Mouse (Mus musculus) midbrain, embryonic 10.5 days (tissue): ENCODE results near the gene Fezf1. TPM values are rescaled to one million over a fixed set of nuclear protein-coding genes. Genes with fewer than 3 reads are reported as not detected.
A peak's percentile ranks its signal among the peaks of the same experiment; 100 is the strongest.

ENCODE experiments used
- DNase-seq: peaks from one replicate; pipeline ENCODE4 v3.0.0-alpha.2; 2017; ENCODE audit warnings: low spot score
- H3K27ac ChIP-seq: fragments of 300-500 bp; sonication (generic); replicated peaks from 2 replicates; pipeline ENCODE4 v1.5.1; 2016; ENCODE audit warnings: mild to moderate bottlenecking
- H3K27me3 ChIP-seq: fragments of 300-500 bp; sonication (generic); 2 replicates; pipeline ENCODE4 v1.6.1; 2016; ENCODE audit warnings: low read depth, mild to moderate bottlenecking; ENCODE audit not compliant: poor library complexity, severe bottlenecking
- H3K36me3 ChIP-seq: fragments of 300-500 bp; sonication (generic); 2 replicates; pipeline ENCODE4 v1.6.1; 2016; ENCODE audit warnings: mild to moderate bottlenecking, moderate library complexity
- H3K4me1 ChIP-seq: fragments of 300-500 bp; sonication (generic); 2 replicates; pipeline ENCODE4 v1.6.1; 2016
- H3K4me3 ChIP-seq: fragments of 300-500 bp; sonication (generic); 2 replicates; pipeline ENCODE4 v1.5.1; 2016; ENCODE audit warnings: mild to moderate bottlenecking, moderate library complexity
- H3K9me3 ChIP-seq: fragments of 300-500 bp; sonication (generic); replicated peaks from 2 replicates; pipeline ENCODE4 v1.6.1; 2016; ENCODE audit warnings: mild to moderate bottlenecking
- WGBS: fragments of 180-500 bp; shearing (Covaris S2); methylation state at CpG from one replicate; pipeline ENCODE4 v1.1.7; 2016; 5-methylcytosine and 5-hydroxymethylcytosine counted together
- polyA plus RNA-seq: library from polyadenylated mRNA; unstranded; fragments of >200 nt; fragmentation: Nextera tagmentation; extraction: Ambion mirVana; gene quantifications from 2 replicates; pipeline ENCODE4 v1.2.1, GENCODE M21; 2016

The Fezf1 gene
- polyA plus RNA-seq, 1 experiment from 2014 or later: 6.4 TPM

DNA sequence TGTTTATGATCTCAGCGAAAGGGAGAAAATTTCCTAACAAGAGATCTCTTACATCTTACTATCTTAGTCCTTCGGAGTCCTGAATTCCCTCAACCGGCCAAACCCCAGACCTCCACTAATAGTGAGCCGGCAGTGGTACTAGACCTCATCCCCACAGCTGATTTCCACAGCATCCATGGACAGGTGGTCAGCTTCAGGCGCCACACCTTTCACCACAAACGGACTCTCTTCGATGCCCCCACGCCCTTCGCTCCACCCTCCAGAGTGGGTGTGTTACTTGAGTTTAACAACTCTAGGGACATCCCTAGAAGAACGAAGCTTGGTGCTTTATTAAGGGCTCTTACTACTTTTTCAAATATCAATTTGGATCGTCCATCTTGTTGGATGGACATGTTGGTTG lies 6.5 kb upstream of the Fezf1 start:
- DNase-seq: peak; percentile 39
- Histone ChIP-seq H3K4me1 (peaks cover 14% of the 10 kb centered on the region), H3K4me3 (no peak overlapping the region), H3K36me3 (no peaks in the 10 kb centered on the region), H3K9me3 (no peaks in the 10 kb centered on the region), H3K27me3 (peaks cover 99% of the 10 kb centered on the region), H3K27ac (no peak overlapping the region)
- 7% methylated on average over 11 of the region's 11 CpGs for whole genome bisulfite sequencing

DNA sequence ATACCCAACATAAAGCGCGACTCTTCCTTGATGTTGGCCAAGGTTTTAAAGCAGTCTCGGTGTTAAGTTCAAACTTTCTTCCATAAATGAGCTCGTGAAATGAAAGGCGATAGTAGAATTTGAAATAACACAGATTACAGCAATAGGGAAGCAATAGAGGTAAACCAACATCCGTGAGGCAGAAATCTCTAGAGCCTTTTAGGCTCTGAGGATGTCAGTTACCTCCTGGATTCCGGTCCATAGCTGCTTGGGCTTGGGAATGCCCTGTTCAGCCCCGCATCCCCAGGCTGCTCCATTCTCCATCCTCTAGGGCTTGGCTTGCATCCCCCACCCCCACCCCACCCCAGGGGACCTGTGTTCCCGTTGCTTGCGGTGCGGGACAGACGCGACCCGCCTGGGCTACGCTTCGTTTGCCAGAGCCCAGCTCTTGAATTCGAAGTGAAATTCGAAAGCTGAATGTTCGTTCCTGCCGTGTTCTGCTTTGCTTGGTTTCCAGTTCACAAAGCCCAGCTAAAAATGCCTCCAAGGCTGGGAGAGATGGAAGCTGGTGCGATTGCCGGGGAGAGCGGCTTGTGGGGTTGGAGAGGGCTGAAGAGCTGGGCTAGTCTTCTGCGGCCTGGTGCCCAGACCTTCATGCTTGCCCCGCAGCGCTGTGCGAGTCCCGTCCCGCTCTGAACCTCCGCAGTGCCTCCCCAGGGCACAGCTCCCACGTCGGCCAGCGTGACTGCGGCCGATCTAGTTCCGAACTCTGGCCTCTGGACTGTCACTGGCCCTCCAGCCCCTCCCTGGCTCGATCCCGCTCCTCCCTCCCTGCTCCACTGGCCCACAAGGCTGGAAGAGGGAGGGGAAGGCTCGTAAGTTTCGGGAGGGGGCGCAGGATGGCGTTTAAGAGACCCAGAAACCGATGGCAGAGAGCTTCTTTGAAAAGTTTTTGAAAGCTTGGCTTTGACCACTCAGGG lies 5.5 kb upstream of the Fezf1 start:
- no peaks in the 10 kb centered on the region for H3K9me3 ChIP-seq
- peak overlapping the region; percentile 46 for H3K4me3 ChIP-seq
- no peaks in the 10 kb centered on the region for H3K36me3 ChIP-seq
- WGBS: under 1% methylated on average over 43 of the region's 43 CpGs
- peaks cover 24% of the 10 kb centered on the region for H3K4me1 ChIP-seq
- peak; percentile 71 for DNase-seq
- peaks cover 99% of the 10 kb centered on the region for H3K27me3 ChIP-seq
- H3K27ac ChIP-seq: peak overlapping the region; percentile 63

DNA sequence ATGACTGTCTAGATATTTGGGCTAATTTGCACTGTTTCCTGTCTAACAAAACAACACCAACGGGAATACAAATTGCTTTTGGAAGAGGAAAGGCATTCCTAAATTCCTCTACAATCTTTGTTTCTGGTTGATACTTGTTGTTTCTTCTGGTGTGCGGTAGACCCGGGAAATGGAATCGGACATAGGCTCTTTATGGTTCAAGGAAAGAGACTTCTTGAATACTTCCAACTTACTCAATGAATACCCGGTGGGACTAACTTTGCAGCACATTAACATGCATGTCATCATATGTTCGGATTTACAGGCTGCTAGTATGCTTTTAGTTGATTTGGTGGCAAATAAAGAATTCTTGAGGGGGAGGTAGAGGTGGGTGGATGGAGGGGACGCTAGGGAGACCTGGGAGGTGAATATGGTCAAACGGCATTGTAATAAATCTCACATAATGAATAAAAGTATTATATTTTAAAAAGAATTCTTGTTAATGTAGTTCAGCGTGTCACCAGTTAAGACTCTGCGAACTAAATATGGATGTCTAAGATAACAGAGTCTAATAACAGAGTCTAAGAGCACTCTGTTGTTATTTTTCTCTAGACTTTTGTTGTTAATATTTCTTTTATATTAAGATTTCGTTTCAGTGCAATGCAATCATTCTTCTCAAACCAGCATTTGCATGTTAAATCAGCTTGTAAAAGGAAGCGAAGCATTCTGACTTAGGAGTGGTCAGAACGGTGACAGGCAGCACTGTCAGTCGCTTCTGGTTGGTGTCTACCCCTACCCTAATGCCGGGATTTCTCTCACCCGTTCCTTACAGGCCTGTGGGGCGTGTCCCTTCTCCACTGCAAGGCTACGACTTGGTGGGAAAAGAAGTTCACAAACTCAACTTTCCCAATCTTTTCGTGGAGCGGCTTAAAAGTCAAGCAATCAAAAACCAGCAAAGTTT lies 4.3 kb upstream of the Fezf1 start:
- H3K4me3 ChIP-seq: peak overlapping the region; percentile 46
- H3K27ac ChIP-seq: no peak overlapping the region
- WGBS: 2% methylated on average over 20 of the region's 20 CpGs
- H3K9me3 ChIP-seq: no peaks in the 10 kb centered on the region
- peak; percentile 52 for DNase-seq
- H3K27me3 ChIP-seq: peaks cover 99% of the 10 kb centered on the region
- H3K36me3 ChIP-seq: no peaks in the 10 kb centered on the region
- H3K4me1 ChIP-seq: peaks cover 35% of the 10 kb centered on the region

DNA sequence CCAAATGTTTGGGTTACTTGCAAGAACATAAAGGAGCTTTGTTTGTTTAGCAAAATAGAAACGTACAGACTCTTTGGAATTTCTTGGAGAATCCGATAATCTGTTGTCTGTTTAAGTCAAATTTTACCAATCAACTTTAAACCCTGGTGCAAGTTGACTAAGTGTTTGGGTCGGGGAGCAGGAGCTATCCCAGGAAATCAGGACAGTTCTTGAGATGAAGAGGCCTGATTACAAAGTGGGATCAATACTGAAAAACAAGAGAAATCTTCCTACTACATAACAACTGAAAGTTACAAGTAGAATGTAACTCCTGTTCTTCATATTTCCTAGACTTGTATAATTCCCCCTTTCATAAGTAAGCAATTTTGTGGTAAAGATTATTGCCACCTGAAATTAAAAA lies 3.3 kb upstream of the Fezf1 start:
- WGBS: 4% methylated on average over 3 of the region's 3 CpGs

DNA sequence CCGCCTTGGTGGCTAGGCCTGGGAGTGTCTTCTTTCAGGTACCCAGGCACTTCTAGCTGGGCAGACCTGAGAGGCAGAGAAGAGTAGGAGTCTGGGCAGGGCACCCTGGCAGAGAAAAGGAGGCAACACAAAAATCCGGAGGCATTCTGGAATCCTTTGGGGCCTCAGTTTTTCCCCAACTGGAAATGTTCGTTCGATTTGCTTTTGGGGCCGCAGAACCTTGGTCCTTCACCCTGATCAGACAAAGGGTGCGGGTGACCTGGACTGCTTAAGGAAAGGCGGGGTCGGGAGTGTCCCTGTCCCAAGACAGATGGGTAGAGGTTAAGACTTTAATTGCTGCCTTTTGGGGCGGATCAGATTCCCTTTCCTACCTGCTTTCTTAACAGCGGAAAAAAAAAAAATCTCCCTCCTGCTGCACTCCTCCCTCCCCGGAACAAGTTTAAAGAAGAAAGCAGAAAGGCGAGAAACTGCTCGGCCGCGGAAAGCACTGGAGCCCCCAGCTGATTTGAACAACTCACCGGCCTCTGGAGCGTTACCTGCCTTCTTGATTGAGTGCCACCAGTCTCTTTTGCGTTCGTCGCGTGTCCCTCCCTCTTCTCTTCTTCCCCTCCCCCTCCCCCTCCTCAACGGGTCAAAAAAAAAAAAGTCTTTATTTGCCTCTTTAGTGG lies 2.3 kb upstream of the Fezf1 start:
- Histone ChIP-seq H3K4me1 (peaks cover 42% of the 10 kb centered on the region), H3K9me3 (no peaks in the 10 kb centered on the region), H3K27me3 (peaks cover 99% of the 10 kb centered on the region), H3K36me3 (no peaks in the 10 kb centered on the region), H3K27ac (peak overlapping the region; percentile 79), H3K4me3 (peak overlapping the region; percentile 58)
- under 1% methylated on average over 22 of the region's 22 CpGs for WGBS
- peak; percentile 37 for DNase-seq

More for the DNA sequence above, 3.3 kb upstream of the Fezf1 start:
- H3K9me3 ChIP-seq: no peaks in the 10 kb centered on the region
- H3K4me3 ChIP-seq: no peak overlapping the region
- H3K27ac ChIP-seq: no peak overlapping the region
- H3K36me3 ChIP-seq: no peaks in the 10 kb centered on the region
- H3K27me3 ChIP-seq: peaks cover 99% of the 10 kb centered on the region
- peaks cover 38% of the 10 kb centered on the region for H3K4me1 ChIP-seq
- DNase-seq: no peak

DNA sequence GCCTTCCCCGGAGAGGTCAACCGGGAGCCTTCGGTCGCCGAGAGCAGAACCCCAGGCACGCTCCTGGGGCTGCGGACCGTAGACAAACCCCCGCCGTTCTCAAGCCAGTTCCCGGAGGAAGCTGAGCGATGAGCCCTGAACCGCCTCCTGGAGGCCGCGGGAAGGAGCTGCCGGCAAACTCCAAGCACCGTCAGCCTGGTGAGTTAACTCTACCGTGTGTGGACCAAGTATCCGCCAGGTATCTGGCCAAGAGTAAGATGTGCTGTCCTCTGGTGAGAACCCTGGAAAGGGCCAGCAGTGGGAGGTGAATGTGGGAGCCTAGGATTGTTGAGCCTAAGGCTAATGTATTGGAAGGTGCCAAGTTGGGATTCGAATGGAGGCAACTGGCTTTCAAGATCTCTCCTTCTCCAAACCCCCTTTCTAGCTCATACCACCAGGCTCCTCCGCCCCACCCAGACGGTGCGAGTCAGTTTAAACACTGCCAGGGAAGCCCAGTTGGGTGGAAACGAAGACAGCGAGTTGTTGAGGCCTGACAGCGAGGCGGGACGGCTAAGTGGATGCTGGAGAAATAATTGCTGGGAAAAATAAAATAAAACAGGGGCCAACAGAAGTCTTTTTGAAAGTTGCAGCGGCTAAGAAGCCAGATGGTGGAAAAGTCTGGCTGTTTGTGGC lies 1.6 kb upstream of the Fezf1 start:
- Histone ChIP-seq H3K27ac (peak overlapping the region; percentile 79), H3K4me3 (peak overlapping the region; percentile 58), H3K9me3 (no peaks in the 10 kb centered on the region), H3K4me1 (peaks cover 42% of the 10 kb centered on the region), H3K27me3 (peaks cover 99% of the 10 kb centered on the region), H3K36me3 (no peaks in the 10 kb centered on the region)
- DNase-seq: peak; percentile 78
- under 1% methylated on average over 29 of the region's 29 CpGs for WGBS

DNA sequence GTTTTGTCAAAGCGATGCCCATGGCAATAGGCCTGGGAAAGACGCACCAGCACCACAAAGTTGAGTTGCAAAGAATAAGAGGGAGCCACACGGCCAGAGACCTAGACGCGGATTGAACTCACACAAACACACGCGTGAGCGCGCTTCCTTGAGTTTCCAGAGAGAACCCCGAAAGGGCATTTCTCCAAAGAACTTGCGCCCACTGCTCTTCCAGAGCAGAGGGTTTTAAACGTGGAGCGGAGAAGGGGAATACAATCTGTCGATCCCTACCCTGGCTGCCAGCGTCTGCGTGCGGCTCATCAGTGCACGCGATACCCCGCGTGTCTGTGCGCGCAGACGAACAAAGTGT lies 865 bp upstream of the Fezf1 start:
- H3K4me1 ChIP-seq: peaks cover 40% of the 10 kb centered on the region
- H3K9me3 ChIP-seq: no peaks in the 10 kb centered on the region
- H3K27me3 ChIP-seq: peaks cover 99% of the 10 kb centered on the region
- no peaks in the 10 kb centered on the region for H3K36me3 ChIP-seq
- peak overlapping the region; percentile 79 for H3K27ac ChIP-seq
- H3K4me3 ChIP-seq: peak overlapping the region; percentile 58
- peak; percentile 60 for DNase-seq
- WGBS: under 1% methylated on average over 24 of the region's 24 CpGs

DNA sequence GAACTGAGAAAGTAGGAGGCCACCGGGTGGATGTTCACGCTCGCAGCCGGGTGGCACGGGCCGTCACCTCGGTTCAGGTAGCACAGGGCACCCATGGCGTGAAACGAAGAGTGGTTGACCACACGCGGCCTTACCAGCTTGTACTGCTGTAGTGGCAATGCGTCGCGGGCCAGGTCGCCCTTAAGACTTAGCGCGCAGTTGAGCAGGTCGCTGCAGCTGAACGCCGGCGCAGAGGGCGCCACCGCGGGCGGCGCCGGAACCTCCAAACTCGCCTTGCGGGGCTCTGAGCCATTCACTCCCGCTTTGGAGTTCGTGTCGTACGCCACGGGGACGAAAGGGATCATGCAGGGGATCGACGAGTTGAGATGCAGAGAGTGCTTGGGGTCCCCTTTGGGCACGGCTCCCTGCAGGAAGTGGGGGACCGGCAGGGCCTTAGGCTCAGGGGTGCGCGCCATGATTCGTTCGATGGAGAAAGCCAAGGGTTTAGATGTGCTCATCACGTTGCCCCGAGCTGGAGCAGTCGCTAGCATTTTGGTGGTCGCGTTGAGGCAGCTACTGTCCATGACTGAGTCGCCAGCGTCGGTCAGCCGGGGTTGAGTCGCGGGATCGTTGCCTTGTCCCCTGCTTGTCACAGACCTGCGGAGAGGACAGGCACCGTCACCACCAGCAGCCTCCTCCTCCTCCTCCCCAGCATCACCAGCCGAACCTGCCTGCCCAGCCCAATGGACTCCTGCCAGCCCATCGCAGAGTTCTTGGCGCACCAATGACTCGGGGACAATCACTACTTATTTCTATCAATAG lies 450 bp downstream of the Fezf1 start:
- no peaks in the 10 kb centered on the region for H3K36me3 ChIP-seq
- under 1% methylated on average over 61 of the region's 61 CpGs for WGBS
- peak overlapping the region; percentile 58 for H3K4me3 ChIP-seq
- H3K27ac ChIP-seq: peak overlapping the region; percentile 24
- DNase-seq: peak; percentile 66
- H3K4me1 ChIP-seq: peaks cover 36% of the 10 kb centered on the region
- no peaks in the 10 kb centered on the region for H3K9me3 ChIP-seq
- H3K27me3 ChIP-seq: peaks cover 99% of the 10 kb centered on the region

DNA sequence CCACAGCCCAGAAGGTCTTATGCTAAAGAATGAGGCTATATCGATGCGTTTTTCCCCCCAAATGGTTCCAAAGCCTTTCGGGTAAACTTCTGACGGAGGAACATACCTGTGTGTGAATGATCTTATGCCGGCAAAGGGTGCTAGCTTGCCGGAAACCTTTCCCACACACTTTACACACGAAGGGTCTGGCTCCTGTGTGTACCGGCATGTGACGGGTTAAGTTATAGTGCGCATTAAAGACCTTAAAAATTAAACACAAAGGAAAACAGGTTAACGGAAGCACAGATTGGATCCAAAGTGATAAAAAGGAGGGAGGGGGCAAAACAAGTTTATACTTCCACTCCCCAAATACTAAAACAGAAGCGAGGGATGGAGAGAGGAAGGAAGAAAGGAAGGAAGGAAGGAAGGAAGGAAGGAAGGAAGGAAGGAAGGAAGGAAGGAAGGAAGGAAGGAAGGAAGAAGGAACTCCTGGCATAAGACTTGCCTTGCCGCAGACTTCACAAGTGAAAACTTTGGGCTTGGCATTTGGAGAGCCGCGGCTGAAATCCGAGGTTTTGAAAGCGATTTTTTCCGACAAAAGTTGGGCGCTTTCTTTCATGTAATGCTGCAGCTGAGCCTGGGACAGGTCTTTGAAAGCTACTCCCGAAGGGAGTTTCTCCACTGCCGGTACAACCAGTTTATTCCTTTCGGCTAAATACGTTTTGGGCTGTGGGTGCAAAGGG lies 1.2 kb downstream of the Fezf1 start:
- H3K27ac ChIP-seq: peak overlapping the region; percentile 24
- no peaks in the 10 kb centered on the region for H3K9me3 ChIP-seq
- WGBS: 1% methylated on average over 23 of the region's 23 CpGs
- H3K36me3 ChIP-seq: no peaks in the 10 kb centered on the region
- peaks cover 36% of the 10 kb centered on the region for H3K4me1 ChIP-seq
- peak; percentile 28 for DNase-seq
- H3K27me3 ChIP-seq: peaks cover 99% of the 10 kb centered on the region
- peak overlapping the region; percentile 58 for H3K4me3 ChIP-seq

DNA sequence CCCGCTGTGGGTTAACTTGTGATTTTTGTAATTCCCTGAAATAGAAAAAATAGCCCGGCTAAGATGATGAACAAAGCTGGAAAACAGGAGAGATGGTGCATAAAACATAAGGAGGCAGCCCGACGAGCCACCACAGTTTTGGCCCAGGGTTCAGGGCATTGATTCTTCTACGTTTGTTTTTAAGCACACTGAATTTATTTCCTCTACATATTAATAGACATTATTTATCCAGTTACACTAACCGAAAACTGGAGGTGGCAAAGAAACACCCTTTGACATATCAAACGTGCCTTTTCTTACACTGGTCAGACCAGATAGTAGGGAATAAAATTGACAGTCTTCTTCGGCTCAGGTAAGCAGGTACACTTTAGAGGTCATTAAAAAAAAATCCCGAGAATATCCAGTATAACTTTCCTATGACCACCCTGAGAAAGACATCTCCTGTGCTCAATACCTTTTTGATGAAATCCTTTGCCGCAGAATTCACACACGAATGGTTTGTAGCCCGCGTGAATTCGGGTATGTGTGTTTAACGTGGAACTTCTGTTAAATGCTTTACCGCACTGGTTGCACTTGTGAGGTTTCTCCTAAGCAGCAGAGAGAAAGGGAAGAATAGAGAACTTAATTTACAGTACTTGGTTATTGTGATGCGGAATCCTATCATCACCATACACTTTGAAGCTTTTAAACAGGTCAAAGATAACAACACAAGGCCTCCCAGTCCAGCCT lies 1.9 kb downstream of the Fezf1 start:
- Histone ChIP-seq H3K27me3 (peaks cover 99% of the 10 kb centered on the region), H3K27ac (no peak overlapping the region), H3K36me3 (no peaks in the 10 kb centered on the region), H3K4me3 (peak overlapping the region; percentile 58), H3K9me3 (no peaks in the 10 kb centered on the region), H3K4me1 (peaks cover 36% of the 10 kb centered on the region)
- 3% methylated on average over 17 of the region's 17 CpGs for WGBS
- no peak for DNase-seq
